Mouse (Mus musculus): Measurements from ENCODE around the gene Foxn3. TPM values are rescaled to one million over a fixed set of nuclear protein-coding genes. Genes with fewer than 3 reads are reported as not detected.

Gene Foxn3
- total RNA-seq, 1 experiment from 2014 or later: 98.9 TPM

- no peak for DNase-seq
Observed at GRCm38 (mm10) chr12:99412496-99412895, 150.9 kb downstream of the Foxn3 start.

- DNase-seq: no peak
Observed at GRCm38 (mm10) chr12:99412034-99412433, 151.3 kb downstream of the Foxn3 start.

GRCm38 (mm10) chr12:99408651-99409050 is 154.7 kb downstream of the Foxn3 start:
- peak; percentile 35 for DNase-seq

- DNase-seq: no peak
Observed at GRCm38 (mm10) chr12:99408089-99408488, 155.3 kb downstream of the Foxn3 start.

- peak; percentile 31 for DNase-seq
Observed at GRCm38 (mm10) chr12:99407318-99407716, 156.1 kb downstream of the Foxn3 start.

GRCm38 (mm10) chr12:99406697-99407317 is 156.6 kb downstream of the Foxn3 start:
- DNase-seq: no peak

GRCm38 (mm10) chr12:99406254-99406653 is 157.1 kb downstream of the Foxn3 start:
- DNase-seq: no peak

GRCm38 (mm10) chr12:99405401-99405800 is 158.0 kb downstream of the Foxn3 start:
- no peak for DNase-seq

- DNase-seq: no peak
Observed at GRCm38 (mm10) chr12:99403004-99403403, 160.4 kb downstream of the Foxn3 start.

- no peak for DNase-seq
Observed at GRCm38 (mm10) chr12:99400907-99401306, 162.5 kb downstream of the Foxn3 start.

- no peak for DNase-seq
Observed at GRCm38 (mm10) chr12:99399575-99399974, 163.8 kb downstream of the Foxn3 start.

GRCm38 (mm10) chr12:99396461-99396860 is 166.9 kb downstream of the Foxn3 start:
- no peak for DNase-seq

- peak; percentile 37 for DNase-seq
Observed at GRCm38 (mm10) chr12:99395082-99395481, 168.3 kb downstream of the Foxn3 start.

- no peak for DNase-seq
Observed at GRCm38 (mm10) chr12:99394676-99395075, 168.7 kb downstream of the Foxn3 start.

GRCm38 (mm10) chr12:99393867-99394630 is 169.3 kb downstream of the Foxn3 start:
- DNase-seq: no peak

GRCm38 (mm10) chr12:99392944-99393866 is 170.2 kb downstream of the Foxn3 start:
- peak; percentile 88 for DNase-seq

- DNase-seq: peak; percentile 100
Observed at GRCm38 (mm10) chr12:99391942-99392880, 171.2 kb downstream of the Foxn3 start.

GRCm38 (mm10) chr12:99390429-99390828 is 173.0 kb downstream of the Foxn3 start:
- no peak for DNase-seq

- no peak for DNase-seq
Observed at GRCm38 (mm10) chr12:99389244-99389643, 174.1 kb downstream of the Foxn3 start.

- no peak for DNase-seq
Observed at GRCm38 (mm10) chr12:99385897-99386834, 177.2 kb downstream of the Foxn3 start.

All from adrenal gland, postnatal 25 days (tissue).